Mouse (Mus musculus): ENCODE results near the gene Slamf7. TPM values are rescaled to one million over a fixed set of nuclear protein-coding genes. Genes with fewer than 3 reads are reported as not detected.
A peak's percentile ranks its signal among the peaks of the same experiment; 100 is the strongest.

The Slamf7 gene
- total RNA-seq, 2 experiments from 2014 or later: not detected

DNA sequence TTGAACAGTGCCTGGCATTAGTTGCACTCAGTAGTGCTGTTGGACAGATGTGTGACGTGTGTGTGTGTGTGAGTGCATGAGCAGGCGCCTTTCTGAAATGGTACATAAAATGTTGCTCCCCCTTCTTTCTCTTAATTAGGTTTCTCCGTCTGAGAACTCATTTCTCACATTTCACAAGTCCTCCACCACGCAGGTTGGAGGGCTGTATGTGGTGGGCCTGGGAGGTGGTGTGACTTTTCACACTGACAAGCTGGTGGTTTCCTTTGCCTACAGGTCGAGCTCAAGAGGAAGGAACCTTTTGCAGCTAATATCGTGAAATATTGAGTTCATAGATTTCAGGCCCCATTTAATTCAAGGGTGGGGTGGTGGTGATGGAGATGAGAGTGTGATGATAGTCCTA lies 23.7 kb downstream of the Slamf7 start:
- TF ChIP-seq CTCF (conservative IDR thresholded peaks at IDR 0.05): no peak
- no peak for DNase-seq (ENCODE audit: low spot score in 2 of 2)
- H3K4me3 ChIP-seq: no peak overlapping the region
- no peak overlapping the region for H3K27ac ChIP-seq

GRCm38 (mm10) chr1:171627801-171628200 lies 25.0 kb downstream of the Slamf7 start:
- DNase-seq (ENCODE audit: low spot score in 2 of 2): no peak
- TF ChIP-seq CTCF (conservative IDR thresholded peaks at IDR 0.05): no peak
- Histone ChIP-seq H3K4me3 (no peak overlapping the region), H3K27ac (no peak overlapping the region)

DNA sequence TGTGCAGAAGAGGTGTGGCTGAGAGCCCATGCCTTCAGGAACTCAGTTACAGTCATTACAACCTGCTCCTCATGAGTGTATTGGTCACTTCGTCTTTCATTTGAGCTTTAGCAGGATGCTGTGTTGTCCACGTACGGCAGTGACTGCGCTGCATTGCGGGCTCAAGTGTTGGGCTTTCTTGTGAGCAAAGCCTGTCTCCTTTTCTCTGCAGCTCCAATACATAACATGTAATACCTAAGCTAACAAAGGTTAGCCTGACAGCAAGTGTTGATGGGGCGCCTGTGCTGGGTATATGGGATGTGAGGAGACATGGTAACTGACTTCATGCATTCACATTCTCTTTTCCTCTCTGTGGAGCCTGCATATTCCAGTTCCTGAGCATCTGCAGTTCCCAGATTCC lies 32.7 kb downstream of the Slamf7 start:
- Histone ChIP-seq H3K27ac (no peak overlapping the region), H3K4me3 (no peak overlapping the region)
- TF ChIP-seq CTCF (conservative IDR thresholded peaks at IDR 0.05): no peak
- no peak for DNase-seq (ENCODE audit: low spot score in 2 of 2)

DNA sequence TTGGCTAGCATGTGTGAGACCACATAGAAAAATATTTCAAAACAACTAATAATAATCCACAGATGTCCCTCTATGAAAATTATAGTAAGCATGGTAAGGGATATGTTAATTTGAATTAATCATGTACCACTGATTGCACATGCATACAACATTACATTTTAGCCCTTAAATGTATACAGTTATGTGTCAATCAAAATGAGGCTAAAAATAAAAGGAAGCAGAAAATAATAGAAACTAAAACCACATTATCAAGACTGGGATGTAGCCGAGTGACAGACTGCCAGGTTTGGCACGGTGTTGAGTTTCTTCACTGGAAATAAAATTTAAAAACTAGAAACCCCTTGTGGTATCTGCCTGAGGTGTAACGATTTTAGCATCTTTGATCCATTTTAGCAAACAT lies 33.2 kb downstream of the Slamf7 start:
- no peak for DNase-seq (ENCODE audit: low spot score in 2 of 2)
- TF ChIP-seq CTCF (conservative IDR thresholded peaks at IDR 0.05): no peak
- H3K4me3 ChIP-seq: no peak overlapping the region
- H3K27ac ChIP-seq: no peak overlapping the region

- Histone ChIP-seq H3K27ac (no peak overlapping the region), H3K4me3 (no peak overlapping the region)
- DNase-seq (ENCODE audit: low spot score in 2 of 2): no peak
- no peak for TF ChIP-seq CTCF (conservative IDR thresholded peaks at IDR 0.05)
Measured at GRCm38 (mm10) chr1:171619001-171619400, 33.8 kb downstream of the Slamf7 start.

- Histone ChIP-seq H3K27ac (no peak overlapping the region), H3K4me3 (no peak overlapping the region)
- no peak for TF ChIP-seq CTCF (conservative IDR thresholded peaks at IDR 0.05)
- no peak for DNase-seq (ENCODE audit: low spot score in 2 of 2)
Measured at GRCm38 (mm10) chr1:171616881-171617515, 35.8 kb downstream of the Slamf7 start.

- Histone ChIP-seq H3K4me3 (no peak overlapping the region), H3K27ac (no peak overlapping the region)
- TF ChIP-seq CTCF (conservative IDR thresholded peaks at IDR 0.05): peak; percentile 80
- peak in 1 of 2 experiments; percentile 17 for DNase-seq (ENCODE audit: low spot score in 2 of 2)
Measured at GRCm38 (mm10) chr1:171613962-171614361, 38.9 kb downstream of the Slamf7 start.

- Histone ChIP-seq H3K27ac (no peak overlapping the region), H3K4me3 (no peak overlapping the region)
- TF ChIP-seq CTCF (conservative IDR thresholded peaks at IDR 0.05): peak; percentile 45
- DNase-seq (ENCODE audit: low spot score in 2 of 2): no peak
Measured at GRCm38 (mm10) chr1:171610781-171611180, 42.1 kb downstream of the Slamf7 start.

DNA sequence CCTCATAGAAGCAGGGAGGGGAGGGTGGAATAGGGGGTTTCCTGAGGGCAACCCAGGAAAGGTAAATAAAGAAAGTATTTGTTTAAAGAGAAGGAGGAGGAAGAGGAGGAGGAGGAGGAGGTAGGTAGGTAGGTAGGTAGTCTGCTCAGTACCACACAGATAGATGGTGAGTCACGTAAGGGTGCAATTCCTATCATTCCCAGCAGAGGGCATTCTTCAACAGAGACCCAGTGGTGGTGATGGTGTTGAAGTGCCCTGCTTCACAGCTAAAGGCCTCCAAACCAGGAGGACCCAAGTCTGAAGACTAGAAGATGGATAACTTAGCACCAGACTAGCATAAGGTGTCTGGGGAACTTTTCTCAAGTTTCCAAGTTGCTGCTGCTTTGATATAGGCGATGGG lies 42.8 kb downstream of the Slamf7 start:
- Histone ChIP-seq H3K4me3 (no peak overlapping the region), H3K27ac (no peak overlapping the region)
- DNase-seq (ENCODE audit: low spot score in 2 of 2): no peak
- peak; percentile 35 for TF ChIP-seq CTCF (conservative IDR thresholded peaks at IDR 0.05)

DNA sequence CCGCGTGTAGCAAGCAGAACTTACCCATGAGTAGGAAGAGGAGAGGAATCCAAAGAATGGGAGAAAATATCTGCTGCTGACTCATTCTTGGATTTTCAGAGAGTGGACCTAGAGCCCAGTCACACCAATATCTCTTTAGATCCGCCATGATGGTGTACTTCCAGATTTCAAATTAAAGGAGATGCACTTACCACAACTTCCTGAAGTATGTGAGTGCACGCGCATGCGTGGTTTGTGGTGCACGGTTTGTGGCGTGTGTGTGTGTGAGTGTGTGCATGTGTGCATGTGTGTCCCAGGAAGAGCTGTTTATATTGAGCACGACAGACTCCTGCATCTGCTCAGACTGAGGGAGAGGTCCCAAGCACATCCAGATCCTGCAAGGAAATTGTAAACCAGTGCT lies 45.7 kb downstream of the Slamf7 start, which contains the start of gene Ly9:
TSS of gene Ly9 (minus strand) at position 235 of the 400 bp plus-strand sequence.
- Histone ChIP-seq H3K27ac (no peak within 1 kb of the TSS), H3K4me3 (no peak within 1 kb of the TSS)
- no peak for DNase-seq (ENCODE audit: low spot score in 2 of 2)
- TF ChIP-seq CTCF (conservative IDR thresholded peaks at IDR 0.05): no peak

DNA sequence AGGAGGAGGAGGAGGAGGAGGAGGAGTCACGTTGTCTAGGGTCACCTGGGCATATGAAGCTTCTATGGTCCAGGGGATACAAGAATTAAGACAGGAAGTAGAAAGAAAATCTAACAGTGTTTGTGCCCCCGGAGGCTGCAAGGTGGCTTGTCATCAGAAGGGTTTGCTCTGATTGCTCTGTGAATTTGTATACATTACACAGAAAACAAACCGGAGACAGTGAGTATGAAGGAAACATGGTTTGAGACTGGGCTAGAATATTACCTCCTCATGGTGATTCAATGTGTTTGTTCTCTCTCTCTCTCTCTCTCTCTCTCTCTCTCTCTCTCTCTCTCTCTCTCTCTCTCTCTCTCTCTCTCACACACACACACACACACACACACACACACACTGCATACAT lies 46.2 kb downstream of the Slamf7 start:
- TF ChIP-seq CTCF (conservative IDR thresholded peaks at IDR 0.05): no peak
- no peak for DNase-seq (ENCODE audit: low spot score in 2 of 2)
- Histone ChIP-seq H3K27ac (no peak overlapping the region), H3K4me3 (no peak overlapping the region)

GRCm38 (mm10) chr1:171604686-171605085 lies 48.1 kb downstream of the Slamf7 start:
- H3K27ac ChIP-seq: no peak overlapping the region
- TF ChIP-seq CTCF (conservative IDR thresholded peaks at IDR 0.05): no peak
- no peak for DNase-seq (ENCODE audit: low spot score in 2 of 2)
- H3K4me3 ChIP-seq: no peak overlapping the region

- no peak for DNase-seq (ENCODE audit: low spot score in 2 of 2)
- H3K27ac ChIP-seq: no peak overlapping the region
- TF ChIP-seq CTCF (conservative IDR thresholded peaks at IDR 0.05): no peak
- H3K4me3 ChIP-seq: no peak overlapping the region
Measured at GRCm38 (mm10) chr1:171584584-171584983, 68.3 kb downstream of the Slamf7 start.

Small RNA genes within 50 kb of the gene (microRNA-seq; reads per million reads assigned to microRNA genes)
- 0 reads per million in 2 experiments for gene Mir7683

Other genes with a start within 250 kb of the Slamf7 start
- 100 to 1,000 TPM; 126 to 128 TPM for gene Usf1, start 241.7 kb downstream of the Slamf7 start, total RNA-seq (2021)
- gene Tstd1, start 234.2 kb downstream of the Slamf7 start, total RNA-seq (2021): 1 to 10 TPM; 4.1 to 5.6 TPM
- 1 to 10 TPM; 5.7 to 6.9 TPM for gene F11r, start 215.5 kb downstream of the Slamf7 start, total RNA-seq (2021)
- gene Alyref2, start 149.6 kb downstream of the Slamf7 start, total RNA-seq (2021): 1 to 10 TPM; 6.2 to 7.2 TPM
- gene Itln1, start 117.7 kb downstream of the Slamf7 start, total RNA-seq (2021): not detected
- not detected for gene Cd244a, start 93.8 kb downstream of the Slamf7 start, total RNA-seq (2021)
- not detected for gene Ly9, start 45.6 kb downstream of the Slamf7 start, total RNA-seq (2021)
- not detected for gene Cd48, start 29.0 kb upstream of the Slamf7 start, total RNA-seq (2021)
- gene Slamf1, start 114.1 kb upstream of the Slamf7 start, total RNA-seq (2021): under 1 TPM; 0.10 TPM
- 1 to 10 TPM; 1.9 to 2.1 TPM for gene Cd84, start 186.7 kb upstream of the Slamf7 start, total RNA-seq (2021)
- under 1 TPM; 0.12 to 0.18 TPM for gene Gm10521, start 242.6 kb upstream of the Slamf7 start, total RNA-seq (2021)